Mouse (Mus musculus): ENCODE results near the gene Klk8.

DNA sequence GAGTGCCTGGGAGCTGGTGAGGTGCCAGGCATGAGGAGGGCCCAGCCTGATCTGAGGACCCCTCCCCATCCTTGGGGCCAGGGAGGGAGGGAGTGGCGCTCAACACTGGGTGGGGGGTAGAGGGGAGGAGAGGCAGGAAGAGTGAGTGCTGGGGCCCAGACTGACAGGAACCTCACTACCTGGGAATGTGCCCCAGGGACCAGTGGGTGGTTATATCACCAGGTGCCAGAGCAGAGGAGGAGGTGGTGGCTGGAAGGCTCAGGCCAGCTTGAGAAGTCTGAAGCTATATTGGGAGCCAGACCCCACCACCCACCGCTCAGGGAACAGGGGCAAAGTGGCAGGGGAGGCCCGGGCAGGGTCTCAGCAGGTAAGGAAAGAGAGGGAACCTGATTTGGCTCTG is 44.3 kb downstream of the Klk8 start, which contains the start of gene Klk5:
- TF ChIP-seq CTCF (conservative IDR thresholded peaks at IDR 0.05; ENCODE audit: low read length) (no peak), POU5F1 (IDR thresholded peaks at IDR 0.05; ENCODE audit: borderline replicate concordance, low read length) (no peak), NANOG (IDR thresholded peaks at IDR 0.05; ENCODE audit: borderline replicate concordance, low read length) (no peak)

All from E14TG2a.4 (cell line).